Mouse (Mus musculus): ENCODE data around the gene Hist1h2bf.
"Not testable (repeated sequence)": the region's sequence is repeated elsewhere in the genome, so short reads cannot be mapped to it uniquely, and the experiment has no call there.

The Hist1h2bf gene

DNA sequence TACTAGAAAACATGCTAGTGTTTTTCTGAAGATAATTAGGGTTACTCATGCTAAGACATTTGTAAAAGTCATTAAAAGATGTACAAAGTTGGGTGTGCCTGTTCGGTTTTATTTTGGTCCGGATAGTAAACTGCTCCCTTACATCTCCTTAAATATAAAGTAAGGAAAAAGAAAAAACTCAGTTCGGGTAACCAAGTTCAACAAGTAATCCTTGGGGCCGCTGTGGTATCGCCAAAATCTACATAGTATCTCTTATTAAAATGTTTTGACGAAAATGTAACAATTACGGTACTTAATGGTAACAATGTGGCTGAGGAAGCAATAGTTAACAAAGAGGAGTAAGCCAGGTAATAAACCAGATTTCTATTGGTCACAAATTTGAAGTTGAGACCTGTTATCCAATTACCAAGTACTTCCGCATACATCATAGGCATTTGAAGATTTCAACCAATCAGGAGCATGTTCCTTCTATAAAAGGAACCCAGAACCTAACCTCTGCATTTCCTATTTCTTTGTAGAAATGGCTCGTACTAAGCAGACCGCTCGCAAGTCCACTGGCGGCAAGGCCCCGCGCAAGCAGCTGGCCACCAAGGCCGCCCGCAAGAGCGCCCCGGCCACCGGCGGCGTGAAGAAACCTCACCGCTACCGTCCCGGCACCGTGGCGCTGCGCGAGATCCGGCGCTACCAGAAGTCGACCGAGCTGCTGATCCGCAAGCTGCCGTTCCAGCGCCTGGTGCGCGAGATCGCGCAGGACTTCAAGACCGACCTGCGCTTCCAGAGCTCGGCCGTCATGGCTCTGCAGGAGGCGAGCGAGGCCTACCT is 29.8 kb downstream of the Hist1h2bf start, which contains the start of gene Hist1h3f:
Gene Hist1h3f (plus strand): TSS at position 88 of the 822 bp plus-strand sequence.
- peak; percentile 85 to 93 for DNase-seq (ENCODE audit: low spot score in 2 of 2)

DNA sequence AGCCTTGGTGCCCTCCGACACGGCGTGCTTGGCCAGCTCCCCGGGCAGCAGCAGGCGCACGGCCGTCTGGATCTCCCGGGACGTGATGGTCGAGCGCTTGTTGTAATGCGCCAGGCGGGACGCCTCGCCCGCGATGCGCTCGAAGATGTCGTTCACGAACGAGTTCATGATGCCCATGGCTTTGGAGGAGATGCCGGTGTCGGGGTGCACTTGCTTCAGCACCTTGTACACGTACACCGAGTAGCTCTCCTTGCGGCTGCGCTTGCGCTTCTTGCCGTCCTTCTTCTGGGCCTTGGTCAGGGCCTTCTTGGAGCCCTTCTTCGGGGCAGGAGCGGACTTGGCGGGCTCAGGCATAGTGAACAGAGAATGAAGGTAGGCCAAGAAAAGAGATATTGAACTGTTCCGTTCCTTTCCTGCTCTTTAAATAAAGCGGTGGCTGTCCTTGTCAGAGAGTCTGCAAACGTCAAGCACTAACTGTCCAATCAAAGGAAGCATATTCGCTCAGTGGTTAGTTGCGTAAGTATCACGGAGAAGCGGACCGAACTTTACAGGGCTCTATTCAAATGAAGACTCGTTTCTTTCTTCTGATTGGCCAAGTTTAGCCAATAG is 30.9 kb downstream of the Hist1h2bf start, which contains the start of gene Hist1h2bh:
Gene Hist1h2bh (minus strand): TSS at position 394 of the 609 bp plus-strand sequence.
- peak; percentile 81 to 90 for DNase-seq (ENCODE audit: low spot score in 2 of 2)

- peak; percentile 31 to 66 for DNase-seq (ENCODE audit: low spot score in 2 of 2)
Observed at GRCm38 (mm10) chr13:23542225-23542980, 31.6 kb downstream of the Hist1h2bf start.

- DNase-seq (ENCODE audit: low spot score in 2 of 2): no peak
Observed at GRCm38 (mm10) chr13:23541497-23541896, 32.5 kb downstream of the Hist1h2bf start.

DNA sequence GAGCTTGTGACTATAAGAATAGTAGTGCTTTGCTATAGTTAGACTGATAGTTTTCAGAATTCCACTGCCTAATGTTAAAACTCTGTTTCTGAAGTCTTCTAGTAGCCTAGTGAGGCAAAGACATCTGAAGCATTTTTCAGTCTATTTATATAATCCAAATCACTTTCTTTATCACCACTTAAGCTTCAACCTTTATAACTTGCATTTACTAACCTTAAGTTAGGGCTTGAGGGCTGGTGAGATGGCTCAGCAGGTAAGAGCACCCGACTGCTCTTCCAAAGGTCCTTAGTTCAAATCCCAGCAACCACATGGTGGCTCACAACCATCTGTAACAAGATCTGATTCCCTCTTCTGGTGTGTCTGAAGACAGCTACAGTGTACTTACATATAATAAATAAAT is 34.2 kb downstream of the Hist1h2bf start:
- not testable (repeated sequence) for DNase-seq (ENCODE audit: low spot score in 2 of 2)

DNA sequence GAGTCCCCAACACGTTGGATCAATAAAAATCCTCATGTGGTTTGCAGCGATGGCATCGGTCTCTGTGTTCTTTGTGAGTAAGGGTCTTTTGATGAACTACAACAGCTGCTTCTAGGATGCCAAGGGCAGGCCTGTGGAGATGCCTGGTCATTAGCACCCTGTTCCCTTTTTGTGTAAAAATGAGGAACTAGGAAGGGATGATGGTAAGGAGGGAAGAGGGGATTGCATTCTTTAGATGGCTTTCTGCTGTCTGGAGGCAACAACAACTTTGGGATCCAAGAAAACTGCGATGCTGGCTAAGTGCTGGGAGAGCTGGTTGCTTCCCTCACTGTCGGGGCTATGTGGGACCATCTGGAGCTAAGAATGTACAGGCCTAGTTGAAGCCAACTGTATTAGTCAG is 35.7 kb downstream of the Hist1h2bf start:
- no peak for DNase-seq (ENCODE audit: low spot score in 2 of 2)

- no peak for DNase-seq (ENCODE audit: low spot score in 2 of 2)
Observed at GRCm38 (mm10) chr13:23537006-23537710, 36.8 kb downstream of the Hist1h2bf start.

GRCm38 (mm10) chr13:23536076-23536822 is 37.7 kb downstream of the Hist1h2bf start:
- DNase-seq (ENCODE audit: low spot score in 2 of 2): peak in 1 of 2 experiments; percentile 17

GRCm38 (mm10) chr13:23535137-23536075 is 38.6 kb downstream of the Hist1h2bf start, which contains the start of gene Hist1h3g:
Gene Hist1h3g (plus strand): TSS chr13:23535422.
- DNase-seq (ENCODE audit: low spot score in 2 of 2): peak; percentile 89 to 93

GRCm38 (mm10) chr13:23534368-23535131 is 39.4 kb downstream of the Hist1h2bf start:
- DNase-seq (ENCODE audit: low spot score in 2 of 2): peak; percentile 57 to 76

- DNase-seq (ENCODE audit: low spot score in 2 of 2): peak; percentile 83 to 88
Observed at GRCm38 (mm10) chr13:23533560-23534367, 40.2 kb downstream of the Hist1h2bf start, which contains the start of gene Hist1h2af. Gene Hist1h2af (plus strand): TSS chr13:23533906.

DNA sequence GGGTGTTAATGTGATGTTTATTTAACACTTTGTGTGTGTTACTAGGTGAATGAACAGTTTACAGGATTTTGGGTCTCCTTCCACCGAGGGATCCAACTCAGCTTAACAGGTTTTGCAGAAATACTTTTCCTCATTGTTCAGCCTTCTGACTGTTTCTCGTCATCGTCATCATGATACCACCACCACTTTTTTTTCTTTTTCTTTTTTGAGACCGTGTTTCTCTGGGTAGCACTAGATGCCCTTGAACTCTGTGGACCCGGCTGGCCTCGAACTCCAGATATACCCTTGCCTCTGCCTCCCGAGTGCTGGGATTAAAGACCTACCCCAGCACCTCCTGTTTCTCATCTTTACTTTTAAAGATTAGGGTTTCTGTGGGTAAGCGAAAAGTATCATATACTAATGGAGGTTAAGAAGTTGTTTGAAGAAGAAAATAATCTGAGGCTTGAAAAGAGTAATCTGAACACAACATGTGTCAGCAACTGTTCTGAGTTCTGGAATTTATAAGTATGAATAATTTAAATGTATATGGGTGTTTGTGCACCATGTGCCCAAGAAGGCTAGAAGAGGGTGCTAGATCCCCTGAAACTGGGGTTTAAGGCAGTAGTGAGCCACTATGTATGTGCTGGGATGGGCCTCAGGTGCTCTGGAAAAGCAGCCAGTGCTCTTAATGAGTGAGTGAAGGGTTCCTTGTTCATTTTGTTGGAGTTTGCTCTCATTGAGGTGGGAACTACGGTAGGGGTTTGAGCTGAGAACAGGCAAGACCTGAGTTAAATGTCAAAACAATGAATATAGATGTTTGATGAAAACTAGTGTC is 41.5 kb downstream of the Hist1h2bf start:
- DNase-seq (ENCODE audit: low spot score in 2 of 2): peak; percentile 51 to 71

GRCm38 (mm10) chr13:23530901-23531875 is 42.8 kb downstream of the Hist1h2bf start, which contains the start of gene Hist1h4h:
Gene Hist1h4h (plus strand): TSS chr13:23531050.
- peak; percentile 97 for DNase-seq (ENCODE audit: low spot score in 2 of 2)

GRCm38 (mm10) chr13:23530181-23530900 is 43.7 kb downstream of the Hist1h2bf start:
- DNase-seq (ENCODE audit: low spot score in 2 of 2): peak; percentile 72 to 84

Data from spleen, postnatal 4 days (tissue).